Mouse (Mus musculus) C3H10T1/2 (cell line): Measurements from ENCODE around the gene Tmem263. TPM values are rescaled to one million over a fixed set of nuclear protein-coding genes. Genes with fewer than 3 reads are reported as not detected.

Experiments used
- polyA plus RNA-seq, 2 experiments: library from polyadenylated mRNA; unstranded; fragments of >200 nt; fragmentation: generic; extraction: Trizol; gene quantifications; one replicate each; pipeline ENCODE4 v1.2.1; 2012; ENCODE audit warnings: missing spikeins in 2 of 2

Gene Tmem263
- polyA plus RNA-seq, result 10 to 100 TPM in 1 of 2 experiments, 1 to 10 TPM in 1; 1.2 to 10.3 TPM

DNA sequence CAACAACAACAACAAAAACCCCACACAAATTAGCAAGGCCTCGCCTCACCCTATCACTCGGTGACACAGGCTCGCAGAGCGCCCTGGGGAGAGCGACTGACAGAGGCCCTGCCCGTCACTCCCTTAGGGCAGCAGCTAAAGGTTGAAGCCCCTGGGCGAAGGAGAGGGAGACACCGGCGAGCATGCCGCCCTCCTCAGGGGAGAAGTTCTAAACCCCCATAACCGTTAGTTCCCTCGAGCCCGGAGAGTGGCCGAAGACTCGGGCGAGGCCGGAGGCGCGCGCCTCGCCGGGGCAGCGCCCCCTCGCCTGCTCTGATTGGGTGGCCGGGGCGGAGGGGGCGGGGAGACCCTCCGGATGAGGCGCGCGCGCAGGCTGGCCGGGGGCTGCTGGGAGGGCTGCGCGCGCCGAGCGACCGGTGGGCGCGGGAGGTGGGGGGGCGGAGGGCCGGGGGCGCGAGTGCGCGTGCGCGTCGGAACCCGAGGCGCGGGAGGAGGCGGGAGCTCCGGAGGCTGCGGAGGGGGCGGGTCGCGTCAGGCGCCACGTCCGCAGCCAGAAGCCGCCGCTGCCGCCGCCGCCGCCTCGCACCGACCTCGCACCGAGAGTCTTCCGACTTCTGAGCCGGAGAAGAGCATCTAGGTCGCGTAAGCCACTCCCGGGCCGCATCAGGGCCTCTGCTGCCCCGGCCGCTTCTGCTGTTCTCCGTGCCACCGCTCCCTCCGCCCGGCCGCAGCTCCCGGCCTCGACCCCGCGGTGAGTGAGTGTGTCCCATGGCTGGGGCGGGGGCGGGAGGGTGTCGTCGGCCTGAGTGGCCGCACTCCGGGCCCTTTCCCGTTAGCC, at the start of gene Tmem263, which contains the start of gene Fhl4:
Tmem263 (plus strand) TSS at position 381 of the 838 bp plus-strand sequence.
Fhl4 (minus strand) TSS at position 249 of the 838 bp plus-strand sequence.

DNA sequence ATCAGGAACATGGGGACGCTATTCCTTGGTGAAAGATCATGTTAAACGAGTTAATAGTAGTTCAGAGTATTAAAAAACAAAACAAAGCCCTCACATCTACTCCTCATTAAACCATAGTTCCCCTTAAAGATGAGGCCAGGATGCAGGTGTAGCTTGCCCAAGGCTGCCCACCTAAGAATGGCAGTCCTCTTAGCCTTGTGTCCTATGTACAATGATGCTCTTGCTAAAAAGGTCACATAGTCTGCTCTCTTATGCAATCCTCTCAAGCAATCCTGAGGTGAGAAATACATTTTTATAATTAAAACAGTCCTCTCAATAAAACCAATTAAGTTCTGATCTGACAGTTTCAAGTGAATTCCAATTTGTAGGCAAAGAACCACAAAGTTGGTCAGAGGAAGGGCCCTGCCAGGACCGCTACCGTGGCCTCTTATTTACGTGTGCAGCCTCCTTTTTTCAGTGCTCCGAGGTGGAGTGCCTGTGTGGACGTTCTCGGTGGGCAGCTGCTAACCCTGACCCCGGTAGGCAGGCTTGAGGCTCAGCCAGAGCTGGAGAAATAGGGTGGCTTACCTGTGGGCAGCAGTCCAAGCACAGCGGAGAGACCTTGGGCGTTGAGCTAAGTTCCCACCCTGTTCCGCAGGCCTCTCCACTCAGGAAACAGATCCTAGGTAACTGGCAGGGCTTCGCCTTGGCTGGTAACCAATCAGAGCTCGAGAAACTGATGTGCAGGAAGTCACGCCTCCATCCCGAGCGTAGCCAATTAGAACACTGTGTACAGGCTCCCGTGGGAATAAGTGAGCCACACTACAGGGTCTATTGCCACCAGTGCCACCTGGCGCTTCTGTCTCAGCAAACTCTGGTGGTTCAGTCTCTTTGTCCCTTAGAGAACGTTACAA, 25.2 kb downstream of the Tmem263 start, which contains the start of gene Mterf2:
Mterf2 (minus strand) TSS at position 633 of the 893 bp plus-strand sequence.

Other genes with a start within 250 kb of the Tmem263 start
- gene Ric8b, start 185.0 kb upstream of the Tmem263 start, polyA plus RNA-seq, result 10 to 100 TPM in 1 of 2 experiments, under 1 TPM in 1; 0.87 to 10.0 TPM
- under 1 TPM; 0.04 to 0.72 TPM for gene Fhl4, start 132 bp upstream of the Tmem263 start, polyA plus RNA-seq
- 1 to 10 TPM in 1 of 2 experiments, under 1 TPM in 1; 0.07 to 3.6 TPM for gene Mterf2, start 25.4 kb downstream of the Tmem263 start, polyA plus RNA-seq
- gene Cry1, start 82.4 kb downstream of the Tmem263 start, polyA plus RNA-seq, result 1 to 10 TPM in 1 of 2 experiments, under 1 TPM in 1; 0.98 to 5.5 TPM